Mouse (Mus musculus) right cerebral cortex, postnatal 4 days (tissue): Measurements from ENCODE around the gene Fbln5.

Experiments
- DNase-seq: peaks from one replicate; pipeline ENCODE4 v3.0.0-alpha.2; 2022

Gene Fbln5

GRCm38 (mm10) chr12:101818608-101819370 is at the start of gene Fbln5:
TSS of gene Fbln5 (minus strand) at chr12:101819055.
- DNase-seq, result peak; percentile 31

GRCm38 (mm10) chr12:101862286-101862964 is 43.6 kb upstream of the Fbln5 start:
- no peak for DNase-seq

- no peak for DNase-seq
Observed at GRCm38 (mm10) chr12:101860256-101860655, 41.4 kb upstream of the Fbln5 start.

GRCm38 (mm10) chr12:101858011-101858410 is 39.2 kb upstream of the Fbln5 start:
- DNase-seq, result no peak

- no peak for DNase-seq
Observed at GRCm38 (mm10) chr12:101854336-101854735, 35.5 kb upstream of the Fbln5 start.

- no peak for DNase-seq
Observed at GRCm38 (mm10) chr12:101851846-101852564, 33.1 kb upstream of the Fbln5 start.

GRCm38 (mm10) chr12:101851314-101851713 is 32.5 kb upstream of the Fbln5 start:
- no peak for DNase-seq

- DNase-seq, result no peak
Observed at GRCm38 (mm10) chr12:101836546-101837274, 17.9 kb upstream of the Fbln5 start.

GRCm38 (mm10) chr12:101834715-101835114 is 15.9 kb upstream of the Fbln5 start:
- DNase-seq, result no peak

- DNase-seq, result no peak
Observed at GRCm38 (mm10) chr12:101833776-101834175, 14.9 kb upstream of the Fbln5 start.

GRCm38 (mm10) chr12:101833115-101833506 is 14.3 kb upstream of the Fbln5 start:
- DNase-seq, result no peak

- DNase-seq, result no peak
Observed at GRCm38 (mm10) chr12:101832179-101833114, 13.6 kb upstream of the Fbln5 start.

GRCm38 (mm10) chr12:101831221-101831620 is 12.4 kb upstream of the Fbln5 start:
- no peak for DNase-seq

- DNase-seq, result no peak
Observed at GRCm38 (mm10) chr12:101823161-101823560, 4.3 kb upstream of the Fbln5 start.

- no peak for DNase-seq
Observed at GRCm38 (mm10) chr12:101821596-101821995, 2.7 kb upstream of the Fbln5 start.

GRCm38 (mm10) chr12:101819570-101819969 is 715 bp upstream of the Fbln5 start:
- no peak for DNase-seq

GRCm38 (mm10) chr12:101818246-101818607 is 628 bp downstream of the Fbln5 start:
- DNase-seq, result no peak

GRCm38 (mm10) chr12:101816810-101817209 is 2.0 kb downstream of the Fbln5 start:
- DNase-seq, result no peak

- no peak for DNase-seq
Observed at GRCm38 (mm10) chr12:101815796-101816195, 3.1 kb downstream of the Fbln5 start.

GRCm38 (mm10) chr12:101814423-101814822 is 4.4 kb downstream of the Fbln5 start:
- DNase-seq, result no peak

GRCm38 (mm10) chr12:101811181-101811580 is 7.7 kb downstream of the Fbln5 start:
- no peak for DNase-seq

- peak; percentile 25 for DNase-seq
Observed at GRCm38 (mm10) chr12:101810515-101810914, 8.3 kb downstream of the Fbln5 start.
